Mouse (Mus musculus): ENCODE measurements around the gene Hrg.
"Not testable (repeated sequence)": the region's sequence is repeated elsewhere in the genome, so short reads cannot be mapped to it uniquely, and the experiment has no call there.

Hrg gene

DNA sequence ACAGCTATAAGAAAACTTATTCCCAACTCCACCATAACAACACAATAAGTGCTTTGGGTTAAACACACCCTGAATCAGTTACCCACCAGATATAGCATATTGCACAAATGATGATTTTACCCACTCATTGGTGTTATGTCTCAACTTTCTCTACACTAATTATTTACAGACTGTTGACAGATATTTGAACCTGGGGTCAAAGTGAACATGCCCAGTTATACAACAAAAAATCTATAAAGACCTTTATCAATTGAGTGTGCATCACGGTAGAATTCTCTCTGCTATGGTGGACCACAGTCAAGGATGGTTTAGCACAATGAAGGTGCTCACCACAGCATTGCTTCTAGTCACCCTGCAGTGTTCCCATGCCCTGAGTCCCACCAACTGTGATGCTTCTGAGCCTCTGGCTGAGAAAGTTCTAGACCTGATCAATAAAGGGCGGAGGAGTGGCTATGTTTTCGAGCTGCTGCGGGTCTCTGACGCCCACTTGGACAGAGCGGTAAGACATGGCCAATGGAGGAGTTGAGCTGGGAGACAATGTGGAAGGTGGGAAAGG lies at the start of gene Hrg:
Hrg (plus strand) TSS at position 233 of the 556 bp plus-strand sequence.
- no peak for DNase-seq (ENCODE audit: low spot score)

DNA sequence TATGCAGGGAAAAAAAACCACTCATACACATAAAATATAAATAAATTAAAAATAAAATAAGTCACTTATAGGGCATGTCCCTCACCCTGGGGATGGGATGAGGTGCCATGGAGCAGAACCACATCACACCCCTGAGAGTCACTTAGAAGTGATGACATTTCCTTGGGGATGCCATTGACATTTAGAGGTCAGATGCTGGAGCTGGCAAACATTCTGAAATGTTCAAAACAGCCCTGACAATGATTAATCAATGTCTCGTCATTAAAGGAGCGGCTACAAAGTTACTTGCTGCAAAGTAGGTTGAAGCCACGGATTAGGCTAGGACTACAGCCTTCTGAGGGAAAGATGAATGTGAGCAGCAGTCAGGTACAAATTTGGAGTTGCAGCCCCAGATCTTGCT lies 49.5 kb upstream of the Hrg start:
- DNase-seq (ENCODE audit: low spot score) = no peak

DNA sequence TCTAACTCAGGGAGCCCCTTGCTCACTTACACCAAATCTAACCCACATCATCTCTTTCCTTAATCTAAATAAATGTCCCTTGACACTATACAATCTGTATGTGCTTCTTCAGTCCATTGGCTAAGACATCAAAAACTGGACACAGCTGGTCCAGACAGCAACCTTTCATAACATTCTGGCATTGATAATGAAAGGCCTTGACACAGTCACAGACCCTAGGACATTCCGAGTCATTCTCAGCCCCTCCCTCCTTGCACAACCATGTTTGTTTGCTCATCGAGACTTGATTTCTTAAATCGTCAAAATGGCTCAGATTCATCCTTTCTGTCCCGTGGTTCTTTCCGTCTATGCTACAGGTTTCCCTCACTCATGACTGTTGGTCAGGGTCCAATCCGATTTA lies 41.6 kb upstream of the Hrg start:
- DNase-seq (ENCODE audit: low spot score) = no peak

- no peak for DNase-seq (ENCODE audit: low spot score)
These were observed 38.9 kb upstream of the Hrg start for GRCm38 (mm10) chr16:22911986-22912385.

DNA sequence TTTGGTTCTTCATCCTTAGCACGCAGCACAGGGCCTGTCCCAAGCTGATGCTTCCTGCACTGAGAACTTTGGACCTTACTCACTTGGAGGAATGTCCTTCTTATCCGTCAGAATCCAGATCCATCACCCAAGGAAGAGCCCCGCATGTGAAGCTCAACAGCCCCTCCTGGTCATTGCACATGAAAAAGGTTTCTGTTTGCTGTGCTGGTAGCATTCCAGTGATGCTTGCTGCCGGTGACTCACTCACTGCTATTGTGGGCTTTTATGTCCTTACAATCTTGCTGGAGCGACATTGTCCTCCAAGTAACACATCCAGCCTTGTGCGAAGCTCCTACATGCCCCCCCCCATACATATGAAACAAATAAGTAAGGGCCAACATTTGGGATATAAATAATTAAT lies 38.0 kb upstream of the Hrg start:
- DNase-seq (ENCODE audit: low spot score) = no peak

GRCm38 (mm10) chr16:22914276-22914675 lies 36.6 kb upstream of the Hrg start:
- no peak for DNase-seq (ENCODE audit: low spot score)

DNA sequence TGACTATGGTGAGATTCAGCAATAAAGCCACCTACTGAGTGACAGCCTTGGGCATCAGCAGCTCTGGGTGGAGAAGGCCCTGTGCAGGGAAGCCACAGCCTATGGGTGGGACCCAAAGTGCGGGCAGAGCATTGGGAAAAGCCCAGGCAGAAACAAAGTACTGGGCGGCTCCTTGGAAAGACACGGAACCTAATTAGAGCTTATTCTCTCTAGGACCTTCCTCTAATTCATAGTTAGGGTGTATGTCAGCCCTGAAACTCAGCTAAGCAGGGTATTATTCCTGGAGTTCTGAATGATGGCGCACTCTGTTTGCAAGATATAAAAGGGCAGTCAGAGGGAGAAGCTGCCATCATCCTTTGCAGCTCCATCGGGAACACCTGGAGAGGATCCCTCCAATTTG lies 32.8 kb upstream of the Hrg start, which contains the start of gene Fetub:
Fetub (plus strand) TSS at position 301 of the 400 bp plus-strand sequence.
- DNase-seq (ENCODE audit: low spot score) = no peak

DNA sequence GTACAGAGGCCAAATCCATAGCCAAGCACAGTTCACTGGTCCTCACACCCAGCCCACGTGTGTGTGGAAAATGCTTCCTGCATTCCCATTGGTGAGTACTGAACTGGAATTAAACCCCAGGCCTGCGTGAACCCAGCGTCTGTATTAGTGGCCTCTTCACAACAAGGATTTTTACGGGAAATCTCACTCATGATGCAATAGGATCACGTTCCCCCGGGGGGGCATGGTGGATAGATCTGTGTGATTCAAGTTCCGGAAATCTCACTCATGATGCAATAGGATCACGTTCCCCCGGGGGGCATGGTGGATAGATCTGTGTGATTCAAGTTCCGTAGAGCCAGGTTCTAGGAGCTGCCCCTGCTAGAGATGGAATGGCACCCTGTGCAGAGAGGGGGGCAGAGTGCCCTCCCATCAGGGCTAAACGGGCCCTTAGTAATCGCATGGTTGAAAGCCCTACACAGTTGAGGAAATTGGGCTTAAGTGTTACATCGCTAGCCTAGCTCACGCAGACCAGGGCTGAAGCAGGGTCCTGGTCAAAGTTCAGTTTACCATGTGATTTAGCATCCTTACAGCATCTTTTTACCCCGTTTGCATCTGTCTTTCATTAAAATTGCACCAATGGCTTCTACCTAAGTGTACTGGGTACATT lies 32.1 kb upstream of the Hrg start:
- no peak for DNase-seq (ENCODE audit: low spot score)

DNA sequence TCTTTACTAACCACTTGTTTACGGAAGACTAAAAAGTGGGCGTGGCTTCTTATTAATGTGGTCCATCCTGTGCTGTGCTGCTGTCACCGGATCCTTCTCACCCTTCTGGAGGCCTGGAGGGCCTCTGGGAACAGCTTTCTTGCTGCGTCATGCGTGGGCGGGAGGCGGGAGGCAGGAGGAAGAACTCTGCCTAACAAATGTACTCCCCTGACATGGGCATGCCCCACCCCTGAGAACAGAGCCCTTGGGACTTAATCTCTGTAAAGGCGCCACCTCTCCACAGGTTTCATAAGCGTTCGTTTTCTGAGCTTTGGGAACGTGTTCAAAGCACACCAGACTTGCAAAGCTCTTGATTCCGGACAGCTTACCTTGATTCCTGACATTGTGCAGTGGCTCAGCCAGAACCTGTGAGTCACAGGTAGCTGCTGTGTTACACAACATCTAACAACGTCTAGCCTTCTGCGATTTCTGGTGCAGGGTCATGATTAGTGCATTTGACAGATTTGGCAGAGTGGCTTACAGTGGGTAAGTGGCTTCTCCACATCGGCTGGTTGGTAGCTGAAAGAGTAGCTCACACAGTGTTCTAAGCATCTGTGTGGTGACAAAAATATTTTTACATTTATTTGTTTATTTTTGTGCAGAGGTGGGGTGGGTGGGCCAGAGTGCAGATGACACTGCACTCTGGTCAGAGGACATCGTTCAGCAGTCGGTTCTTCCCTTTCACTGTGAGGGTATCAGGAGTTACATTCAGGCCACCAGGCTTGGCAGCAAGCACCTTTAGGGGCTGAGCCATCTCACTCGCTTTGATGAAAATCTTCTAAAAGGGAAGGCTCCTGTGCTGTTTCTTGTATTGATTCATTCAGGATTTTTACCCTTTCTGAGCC lies 30.7 kb upstream of the Hrg start:
- peak; percentile 31 for DNase-seq (ENCODE audit: low spot score)

GRCm38 (mm10) chr16:22921761-22922160 lies 29.1 kb upstream of the Hrg start:
- DNase-seq (ENCODE audit: low spot score) = no peak

- DNase-seq (ENCODE audit: low spot score) = no peak
These were observed 28.4 kb upstream of the Hrg start for GRCm38 (mm10) chr16:22922433-22922832.

DNA sequence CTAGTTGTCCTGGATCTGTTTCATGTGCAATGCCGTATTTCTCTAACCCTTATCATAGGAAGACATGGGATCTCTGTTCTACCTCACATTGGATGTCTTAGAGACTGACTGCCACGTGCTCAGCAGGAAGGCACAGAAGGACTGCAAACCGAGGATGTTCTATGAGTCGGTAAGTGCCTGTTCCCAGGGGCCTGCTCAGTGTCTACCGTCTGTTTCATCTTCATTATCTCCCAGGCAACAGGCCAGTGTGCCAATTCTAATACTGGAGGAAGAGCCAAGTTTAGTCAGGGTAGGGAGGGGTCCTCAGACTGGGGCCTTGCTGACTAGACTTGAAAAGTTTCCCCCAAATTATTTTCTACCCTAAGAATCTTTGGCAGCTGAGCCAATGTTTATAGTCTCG lies 21.3 kb upstream of the Hrg start:
- no peak for DNase-seq (ENCODE audit: low spot score)

GRCm38 (mm10) chr16:22931431-22932200 lies 19.3 kb upstream of the Hrg start:
- no peak for DNase-seq (ENCODE audit: low spot score)

DNA sequence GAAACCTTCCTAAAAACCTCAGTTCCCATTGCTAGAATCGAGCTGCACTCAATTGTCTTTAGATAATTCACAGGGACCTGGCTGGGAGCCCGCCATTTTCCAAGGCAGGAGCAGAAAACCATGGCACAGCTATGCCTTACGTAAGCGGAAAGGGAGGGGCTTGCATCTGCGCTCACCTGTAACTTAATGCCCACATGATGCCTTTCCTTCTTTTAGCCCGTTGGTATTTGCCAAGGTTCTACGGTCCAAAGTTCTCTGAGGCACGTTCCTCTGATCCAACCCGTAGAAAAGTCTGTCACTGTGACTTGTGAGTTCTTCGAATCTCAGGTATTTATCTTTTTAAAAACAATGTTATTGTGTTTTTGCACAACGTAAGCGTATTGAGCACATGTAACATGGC lies 13.2 kb upstream of the Hrg start:
- DNase-seq (ENCODE audit: low spot score) = no peak

GRCm38 (mm10) chr16:22938541-22938940 lies 12.3 kb upstream of the Hrg start:
- DNase-seq (ENCODE audit: low spot score) = no peak

GRCm38 (mm10) chr16:22939120-22939695 lies 11.7 kb upstream of the Hrg start:
- DNase-seq (ENCODE audit: low spot score) = no peak

- DNase-seq (ENCODE audit: low spot score) = not testable (repeated sequence)
These were observed 8.9 kb upstream of the Hrg start for GRCm38 (mm10) chr16:22941825-22942476.

DNA sequence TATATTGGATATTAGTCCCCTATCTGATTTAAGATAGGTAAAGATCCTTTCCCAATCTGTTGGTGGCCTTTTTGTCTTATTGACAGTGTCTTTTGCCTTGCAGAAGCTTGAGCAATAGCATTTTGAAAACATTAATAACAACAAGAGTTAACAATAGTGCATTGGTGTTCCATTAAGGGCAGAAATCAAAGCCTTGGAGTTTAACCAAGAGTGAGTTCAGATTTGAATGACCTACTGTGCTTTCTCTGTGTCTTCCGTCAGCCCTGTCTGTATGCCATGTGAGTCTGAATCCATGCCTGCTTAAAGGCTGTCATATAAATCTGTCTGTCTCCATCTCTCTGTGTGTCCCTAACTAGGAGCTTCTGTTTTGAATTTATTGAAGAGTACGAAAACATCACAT lies 3.5 kb upstream of the Hrg start:
- DNase-seq (ENCODE audit: low spot score) = no peak

GRCm38 (mm10) chr16:22953069-22953468 lies 2.2 kb downstream of the Hrg start:
- DNase-seq (ENCODE audit: low spot score) = no peak

DNA sequence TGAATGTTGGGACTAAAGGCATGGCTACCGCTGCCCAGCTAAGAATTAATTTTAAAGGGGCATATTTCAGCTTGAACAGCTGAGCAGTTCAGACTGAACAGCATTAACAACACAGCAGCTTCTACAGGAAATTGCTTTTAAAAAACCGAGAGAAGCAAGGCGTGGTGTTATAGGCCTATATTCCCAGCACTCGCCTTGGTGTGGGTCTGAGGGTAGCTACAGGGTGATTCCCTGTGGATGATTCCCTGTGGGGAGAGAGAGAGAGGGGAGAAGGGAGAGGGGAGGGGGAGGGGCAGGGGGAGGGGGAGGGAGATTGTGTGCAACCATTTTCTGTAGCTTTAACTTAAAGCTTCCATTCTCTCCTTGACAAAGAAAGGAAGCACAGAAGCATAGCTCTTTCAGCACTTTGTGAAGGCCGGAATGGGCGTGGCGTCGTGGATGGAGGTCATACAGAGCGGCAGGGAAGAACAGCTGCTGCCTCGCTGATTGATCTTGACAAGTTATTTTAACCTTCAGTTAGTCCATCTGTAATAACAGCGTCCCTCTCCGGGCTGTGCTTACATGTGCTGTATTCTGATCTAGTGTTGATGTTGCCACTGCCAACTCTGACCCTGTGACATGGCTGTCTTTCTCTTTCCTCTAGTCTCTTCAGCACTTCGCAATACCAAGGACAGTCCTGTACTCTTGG lies 4.7 kb downstream of the Hrg start:
- no peak for DNase-seq (ENCODE audit: low spot score)

DNA sequence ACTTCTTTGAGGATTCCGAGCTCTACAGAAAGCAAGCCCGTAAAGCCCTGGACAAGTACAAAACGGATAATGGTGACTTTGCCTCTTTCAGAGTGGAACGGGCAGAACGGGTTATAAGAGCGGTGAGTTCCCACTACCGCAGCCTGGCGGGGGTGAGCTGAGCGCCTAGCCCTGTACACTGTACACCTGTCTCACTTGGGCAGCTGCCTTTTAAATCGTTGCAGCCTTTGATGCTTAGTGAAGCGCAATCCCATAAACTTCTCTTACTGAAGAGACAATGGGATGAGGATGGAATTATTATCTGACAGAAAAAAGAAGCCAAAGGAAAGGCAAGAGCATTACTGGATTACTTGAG lies 5.2 kb downstream of the Hrg start:
- no peak for DNase-seq (ENCODE audit: low spot score)

All from testis, postnatal 14 days (tissue).